Mouse (Mus musculus) thymus, postnatal 4 days (tissue): ENCODE results near the gene Armh4.

Experiments
- DNase-seq: peaks from one replicate; pipeline ENCODE4 v3.0.0; 2021

Gene Armh4

DNA sequence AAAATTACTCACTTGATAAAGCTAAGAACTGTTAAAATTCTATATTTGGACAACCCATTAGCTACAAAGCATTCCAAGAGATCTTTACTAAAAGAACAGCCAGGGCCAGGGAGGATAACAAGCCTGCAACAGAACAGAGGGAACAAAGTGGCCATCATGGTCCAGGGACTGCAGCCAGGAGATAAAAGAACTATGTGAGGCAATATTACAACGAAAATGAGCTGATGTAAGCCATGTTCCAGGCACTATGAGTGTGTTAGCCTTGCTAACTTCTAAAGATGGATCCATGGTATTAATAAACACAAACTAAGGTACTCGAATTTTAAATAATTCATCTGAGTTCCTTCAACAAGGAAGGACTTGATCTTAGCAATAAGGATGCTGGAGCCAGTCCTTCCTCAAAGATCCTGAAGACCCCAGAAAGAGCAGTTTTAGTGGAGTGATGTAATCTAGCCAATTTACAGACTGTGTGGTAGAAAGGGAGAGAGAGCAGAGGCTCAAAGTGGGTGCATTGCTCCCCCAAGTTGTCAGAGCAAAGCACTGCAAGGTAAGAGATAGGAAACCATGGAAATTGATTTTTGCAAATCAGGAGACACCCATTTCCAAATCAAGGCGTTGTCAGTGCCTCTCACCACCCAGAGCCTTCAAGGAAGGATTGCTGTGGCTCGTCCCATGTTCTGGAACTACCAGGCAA, 59.7 kb downstream of the Armh4 start:
- DNase-seq = no peak

- DNase-seq = no peak
Measured at GRCm38 (mm10) chr14:49722782-49723181, 60.4 kb downstream of the Armh4 start.

GRCm38 (mm10) chr14:49721281-49721680, 61.9 kb downstream of the Armh4 start:
- no peak for DNase-seq

DNA sequence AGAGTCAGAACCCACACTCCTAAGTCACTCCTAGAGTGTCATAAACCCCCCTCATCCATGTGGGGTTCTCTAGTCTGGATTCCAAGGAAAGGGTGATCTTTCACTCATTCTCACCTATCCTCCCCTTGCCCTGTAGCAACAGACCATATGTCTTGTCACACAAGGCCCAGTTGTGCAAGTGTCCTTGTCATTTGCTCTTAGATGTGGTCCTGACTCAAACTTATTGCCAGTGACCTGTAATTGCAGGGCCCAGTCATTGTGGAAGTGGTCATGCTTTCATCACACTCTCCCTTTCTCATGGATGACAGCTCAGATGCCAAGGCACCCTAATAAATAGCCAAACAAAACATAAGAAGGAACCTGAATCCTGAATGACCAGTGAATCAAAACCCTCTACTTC, 63.5 kb downstream of the Armh4 start:
- no peak for DNase-seq

GRCm38 (mm10) chr14:49711016-49711415, 72.2 kb downstream of the Armh4 start:
- DNase-seq = peak; percentile 8

DNA sequence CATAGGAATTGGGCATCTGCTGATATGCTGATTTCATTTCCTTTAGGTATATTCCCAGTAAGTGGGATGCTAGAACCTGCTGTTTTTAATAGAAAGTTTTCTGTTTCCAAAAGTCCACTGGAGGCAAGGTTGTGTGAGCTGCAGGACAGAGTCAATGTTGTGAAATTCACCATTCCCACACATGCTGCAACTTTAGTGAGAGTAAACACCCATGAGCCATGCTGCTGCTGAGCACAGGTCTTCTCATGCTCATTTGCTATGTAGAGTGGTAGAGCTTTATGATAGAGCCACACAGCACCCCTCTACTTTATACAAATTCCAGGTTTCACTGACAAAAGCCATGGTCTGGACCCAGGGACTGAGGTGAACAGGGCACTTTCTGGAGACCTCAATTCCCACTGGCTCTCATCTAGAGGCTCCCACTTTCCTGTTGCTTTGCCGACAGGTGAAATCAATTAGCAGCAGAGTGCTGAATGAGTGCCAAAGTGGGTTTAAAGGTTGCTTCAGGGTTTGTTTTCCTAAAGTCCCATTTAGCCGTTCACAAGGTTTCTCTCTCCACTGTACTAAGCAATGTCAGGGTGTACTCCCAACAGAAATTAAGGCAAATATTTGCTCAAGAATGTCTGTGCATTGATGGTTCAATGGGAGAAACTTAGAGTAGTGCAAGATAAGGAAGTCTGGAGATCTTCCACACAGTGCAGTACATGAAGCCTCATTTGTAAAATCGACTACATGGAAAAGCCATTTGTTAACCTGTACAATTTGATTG, 79.6 kb downstream of the Armh4 start:
- no peak for DNase-seq

GRCm38 (mm10) chr14:49679511-49680284, 103.5 kb downstream of the Armh4 start:
- DNase-seq = no peak

DNA sequence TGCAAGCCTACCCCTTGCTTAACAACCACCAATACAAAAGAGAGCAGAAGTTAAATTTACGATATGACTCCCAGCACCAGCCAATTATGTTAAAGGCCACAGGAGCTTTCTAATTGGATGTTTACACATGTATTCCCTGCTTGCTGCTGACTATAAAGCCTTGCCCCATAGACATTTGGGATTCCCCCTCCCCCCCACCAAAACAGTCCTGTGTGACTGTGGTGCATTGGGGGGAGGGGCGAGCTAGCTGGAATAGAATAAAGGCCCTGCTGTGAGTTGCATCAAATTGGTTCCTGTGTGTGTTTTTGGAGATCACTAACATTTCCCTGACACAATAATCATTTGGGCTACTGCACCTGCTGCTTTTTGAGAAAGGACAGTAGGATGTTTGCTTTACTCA, 106.6 kb downstream of the Armh4 start:
- peak; percentile 9 for DNase-seq

- no peak for DNase-seq
Measured at GRCm38 (mm10) chr14:49660444-49660843, 122.7 kb downstream of the Armh4 start.

GRCm38 (mm10) chr14:49649191-49649590, 134.0 kb downstream of the Armh4 start:
- no peak for DNase-seq

DNA sequence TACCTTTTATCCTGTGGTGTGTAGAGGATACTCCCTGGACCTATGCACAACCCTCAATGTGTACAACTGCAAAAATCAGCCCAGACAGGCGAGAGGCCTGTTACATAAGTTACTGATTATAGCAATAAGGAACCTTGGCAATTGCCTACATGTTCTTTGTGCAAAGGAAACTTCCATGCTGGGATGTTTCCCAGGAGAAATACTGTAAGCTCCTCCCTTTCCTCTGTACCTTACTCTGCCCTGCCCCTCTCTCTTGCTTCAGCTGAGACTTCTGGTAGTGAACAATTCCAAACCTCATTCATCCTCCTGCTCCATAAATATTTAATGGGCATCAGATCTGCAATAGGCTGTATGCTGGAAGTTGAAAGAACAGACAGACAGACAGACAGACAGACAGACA, 145.8 kb downstream of the Armh4 start:
- no peak for DNase-seq

GRCm38 (mm10) chr14:49626055-49626454, 157.1 kb downstream of the Armh4 start:
- DNase-seq = no peak
